Mouse (Mus musculus) spleen, postnatal 10 days (tissue): Measurements from ENCODE around the gene Myo1b.
A peak's percentile ranks its signal among the peaks of the same experiment; 100 is the strongest.

ENCODE experiments used
- DNase-seq, 2 experiments: peaks; one replicate each; pipeline ENCODE4 v3.0.0; 2021 to 2022; ENCODE audit warnings: low spot score in 2 of 2

Gene Myo1b

DNA sequence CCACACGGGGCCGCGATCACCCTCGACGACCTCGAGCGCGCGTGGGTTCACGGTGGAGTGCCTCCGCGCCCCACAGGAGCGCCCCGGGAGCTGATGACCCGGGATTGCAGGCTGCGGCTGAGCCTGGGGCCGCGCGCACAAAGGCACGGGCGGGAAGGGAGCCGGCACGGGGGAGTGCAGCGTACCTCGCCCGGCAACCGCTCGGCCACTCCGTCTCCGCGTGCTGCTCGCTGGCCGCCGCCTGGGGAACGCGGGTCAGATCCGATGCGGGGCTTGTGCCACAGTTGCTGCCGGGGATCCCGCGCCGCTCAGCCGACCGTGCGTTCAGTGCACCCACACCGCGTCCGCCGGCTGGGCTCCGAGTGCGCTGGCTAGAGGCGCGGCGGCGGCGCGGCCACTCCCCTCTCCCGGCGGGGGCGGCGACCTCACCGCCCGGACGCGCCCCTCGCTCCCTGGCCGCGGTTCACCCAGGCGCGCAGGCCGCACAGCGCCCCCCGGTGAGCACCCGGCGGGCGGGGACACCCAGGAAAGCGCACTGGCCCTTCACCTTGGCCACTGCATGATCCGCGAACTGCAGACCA is at the start of gene Myo1b:
Gene Myo1b (minus strand): TSS at position 496 of the 581 bp plus-strand sequence.
- peak; percentile 16 to 28 for DNase-seq

DNA sequence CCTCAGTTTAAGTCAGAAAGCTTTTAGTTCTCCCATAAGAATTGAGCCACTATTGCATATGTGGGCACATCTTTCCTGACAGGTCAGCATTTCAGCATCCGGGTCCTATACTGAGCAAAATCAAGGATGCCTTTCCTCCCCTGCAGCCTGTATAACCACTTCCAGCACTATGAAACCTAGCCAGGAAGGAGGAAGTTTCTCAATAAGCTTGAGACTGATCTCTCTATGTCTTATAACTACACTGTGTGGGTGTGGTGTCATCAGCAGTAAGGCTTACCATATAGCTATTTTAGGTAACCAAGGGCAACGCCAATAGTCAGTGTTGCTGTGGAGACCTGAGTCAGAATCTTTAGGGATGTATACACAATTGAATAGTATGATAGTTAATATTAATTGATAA is 48.8 kb upstream of the Myo1b start:
- DNase-seq, result no peak

DNA sequence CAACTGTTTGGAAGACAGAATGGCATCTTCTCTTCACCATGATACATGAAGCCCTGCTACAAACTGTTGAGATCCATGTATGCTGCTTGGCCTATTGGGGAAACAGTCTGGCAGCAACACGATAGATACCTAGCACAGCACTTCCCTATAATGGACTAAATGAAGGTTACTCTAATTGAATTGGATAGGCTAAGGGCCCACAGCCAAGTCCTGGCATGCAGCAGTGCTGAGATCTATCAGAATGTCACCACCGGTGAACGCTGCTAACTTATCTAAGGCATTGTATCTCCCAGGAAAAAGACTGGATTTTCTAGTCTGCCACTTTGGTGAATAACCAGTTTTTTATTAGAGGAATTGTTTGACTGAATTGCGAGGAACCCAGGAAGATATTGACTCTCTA is 31.2 kb upstream of the Myo1b start:
- DNase-seq, result no peak

DNA sequence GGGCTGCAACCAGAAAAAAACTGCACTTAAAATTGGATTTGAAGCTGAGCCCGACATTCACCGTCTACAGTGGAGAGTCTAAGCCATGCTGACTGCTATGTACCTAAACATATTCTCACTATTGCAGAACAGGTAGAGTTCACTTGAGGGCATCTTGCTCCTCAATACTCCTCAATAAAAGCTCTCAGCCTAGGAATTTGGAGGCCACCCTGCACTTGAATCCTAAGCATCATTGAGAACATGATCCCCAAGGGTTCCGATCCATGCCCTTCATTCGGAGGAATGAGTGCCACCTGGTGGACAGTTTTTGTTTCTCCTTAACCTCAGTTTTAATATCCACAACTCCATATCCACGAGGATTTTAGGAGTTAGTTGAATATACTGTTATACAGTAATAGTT is 28.9 kb upstream of the Myo1b start:
- DNase-seq, result peak in 1 of 2 experiments; percentile 30

DNA sequence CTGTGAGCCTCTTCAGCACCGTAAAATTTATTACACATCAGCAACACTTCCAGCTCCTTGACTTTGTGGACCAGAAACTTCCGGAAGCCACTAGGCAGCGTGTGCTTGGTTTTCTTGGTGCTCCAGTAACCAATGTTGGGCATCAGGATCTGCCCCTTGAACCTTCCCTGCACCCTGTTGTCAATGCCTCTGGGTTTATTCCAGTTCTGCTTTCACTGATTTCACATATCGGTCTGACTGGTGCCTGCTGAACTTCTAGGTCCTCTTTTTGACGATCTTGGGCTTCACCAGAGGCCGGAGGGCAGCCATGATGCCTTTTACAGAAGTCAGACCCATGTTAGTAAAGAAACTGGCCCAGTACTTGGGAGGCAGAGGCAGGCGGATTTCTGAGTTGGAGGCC is 22.5 kb upstream of the Myo1b start:
- no peak for DNase-seq

DNA sequence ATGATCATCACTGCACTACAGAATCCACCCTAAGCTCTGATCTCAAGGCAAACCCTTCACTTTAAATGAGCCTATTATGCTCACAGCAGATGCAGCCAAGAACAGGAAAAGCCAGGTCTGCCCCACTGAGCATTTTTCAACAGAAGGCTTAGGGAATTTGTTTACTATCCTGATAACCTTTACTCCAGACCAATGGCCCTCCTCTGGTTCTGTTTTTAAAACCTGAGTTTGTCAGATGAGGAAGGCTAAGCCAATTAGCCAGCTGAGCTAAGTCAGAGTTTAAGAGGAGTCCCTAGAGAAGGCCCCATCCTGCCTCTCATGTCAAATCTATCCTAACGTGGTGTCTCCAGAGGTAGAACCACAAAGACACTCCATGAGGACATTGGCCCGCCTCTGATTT is 19.1 kb upstream of the Myo1b start:
- no peak for DNase-seq

DNA sequence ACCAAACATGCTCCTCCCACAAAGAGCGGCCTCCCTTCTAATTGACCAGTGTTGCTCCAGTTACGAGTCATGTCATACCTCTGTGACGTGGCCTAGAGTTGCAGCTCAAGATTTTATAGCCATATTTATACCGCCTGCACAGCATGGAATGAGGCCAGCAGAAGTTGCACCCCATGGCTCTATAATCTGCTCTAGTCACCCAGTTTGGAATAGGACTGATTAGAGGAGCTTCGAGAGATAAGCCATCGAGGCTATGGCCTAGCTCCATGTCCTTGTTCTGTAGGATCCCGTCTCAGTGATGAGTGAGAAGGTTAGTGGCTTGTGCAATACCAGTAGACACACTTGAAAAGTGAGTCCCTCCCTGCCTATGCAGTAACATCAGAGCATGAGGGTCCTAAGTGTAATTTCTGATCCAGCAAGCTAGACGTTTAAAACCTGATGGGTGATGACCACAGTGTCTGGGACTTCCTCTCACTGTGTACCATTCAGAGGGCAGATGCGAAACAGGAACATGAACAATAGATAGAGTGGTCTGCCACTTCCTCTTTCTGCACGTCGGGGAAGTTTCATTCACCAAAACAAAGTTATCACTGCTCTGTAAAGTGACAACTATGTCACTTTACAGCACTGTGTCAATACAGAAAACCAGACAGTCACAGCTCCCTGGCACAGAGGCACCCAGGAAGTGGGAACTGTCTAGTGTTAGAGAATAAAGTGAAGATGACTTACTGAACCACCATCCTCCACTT is 18.5 kb upstream of the Myo1b start:
- peak in 1 of 2 experiments; percentile 25 for DNase-seq

DNA sequence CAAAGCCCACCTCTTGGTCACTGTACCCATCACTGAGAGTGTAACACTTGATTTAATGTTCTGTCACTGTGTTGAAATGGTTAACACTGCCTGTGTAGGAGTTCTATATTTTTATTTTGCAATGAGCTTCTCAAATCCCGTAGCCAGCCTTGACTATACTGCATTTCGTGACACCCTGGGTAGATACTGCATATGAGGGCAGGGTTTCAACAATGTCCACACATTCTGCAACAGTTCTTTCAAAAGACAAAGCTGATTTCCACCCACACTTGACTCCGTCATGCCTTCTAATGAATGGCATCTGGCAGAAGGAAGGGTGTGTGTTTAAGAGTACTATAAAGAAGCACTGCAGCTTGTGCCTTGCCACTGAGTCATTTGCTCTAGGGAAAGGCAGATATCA is 17.0 kb upstream of the Myo1b start:
- no peak for DNase-seq

DNA sequence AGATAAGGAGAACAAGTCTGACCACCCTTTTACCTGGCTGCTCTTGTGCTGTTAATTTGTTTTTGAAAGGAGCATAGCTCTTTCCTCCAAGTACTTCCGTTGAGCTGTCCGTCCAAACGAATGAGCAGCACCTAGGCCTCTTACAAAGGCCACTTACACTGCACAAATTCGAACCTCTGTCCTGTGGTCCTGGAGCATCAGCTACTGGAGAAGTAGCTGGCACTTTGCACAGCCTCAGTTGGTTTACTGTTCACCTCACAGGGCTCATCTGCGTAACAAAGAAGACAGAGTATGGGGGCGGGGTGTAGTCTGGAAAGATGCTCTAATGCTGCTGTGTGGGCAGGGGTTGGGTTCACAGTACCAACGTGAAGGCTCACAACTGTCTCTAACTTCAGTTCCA is 15.7 kb upstream of the Myo1b start:
- no peak for DNase-seq

DNA sequence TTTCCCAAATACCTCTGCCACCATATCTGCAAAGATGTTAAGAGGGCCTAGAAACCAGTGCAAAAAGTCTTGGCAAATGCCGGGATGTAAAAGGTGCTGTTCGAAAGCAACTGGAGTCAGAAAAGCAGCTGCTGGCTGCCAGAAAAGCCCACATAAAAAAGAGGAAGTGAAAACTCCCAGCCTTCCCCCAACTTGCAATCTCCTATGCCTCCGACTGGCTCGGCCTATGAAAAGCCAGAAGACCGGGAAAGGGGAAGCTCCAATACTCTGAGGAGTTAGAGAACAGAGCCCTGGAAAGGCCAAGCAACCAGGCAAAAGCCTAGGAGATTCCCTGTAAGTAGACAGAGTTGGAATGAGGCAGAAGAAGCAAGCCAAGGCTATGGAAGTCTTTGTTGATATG is 14.7 kb upstream of the Myo1b start:
- peak in 1 of 2 experiments; percentile 23 for DNase-seq

DNA sequence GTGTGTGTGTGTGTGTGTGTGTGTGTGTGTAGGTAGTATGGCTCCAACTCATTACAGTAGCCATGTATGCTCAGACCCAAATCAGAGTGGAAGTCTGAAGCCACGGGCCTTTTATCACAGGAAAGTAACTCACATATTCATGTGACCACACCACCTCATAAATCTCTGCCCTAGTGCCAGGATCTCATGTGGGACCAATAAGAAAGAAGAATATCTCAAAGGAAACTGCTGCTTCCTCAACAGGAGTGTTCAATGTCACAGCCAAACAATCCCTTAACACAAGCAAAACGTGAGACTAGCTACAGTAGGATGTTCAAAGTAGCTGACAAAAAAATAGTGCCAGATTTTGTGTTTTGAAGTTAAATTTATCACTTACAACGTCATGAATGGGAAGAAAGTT is 13.7 kb upstream of the Myo1b start:
- DNase-seq, result no peak

DNA sequence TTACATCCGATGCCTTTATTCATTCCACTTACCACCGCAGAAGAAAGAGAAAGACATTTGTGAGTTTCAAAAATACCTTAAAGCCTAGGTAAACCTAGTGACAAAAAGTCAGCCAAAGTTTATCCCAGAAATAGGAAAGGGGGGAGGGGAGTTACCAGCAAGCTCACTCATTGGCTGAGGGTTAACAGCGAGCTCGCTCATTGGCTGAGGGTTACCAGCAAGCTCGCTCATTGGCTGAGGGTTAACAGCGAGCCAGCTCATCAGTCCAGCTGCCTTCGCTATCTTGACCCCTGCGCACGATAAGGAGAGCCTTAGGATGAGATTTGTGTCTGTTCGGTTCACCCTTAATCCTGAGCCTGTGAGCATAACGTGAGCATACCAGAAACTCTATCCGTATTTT is 6.9 kb upstream of the Myo1b start:
- DNase-seq, result no peak

DNA sequence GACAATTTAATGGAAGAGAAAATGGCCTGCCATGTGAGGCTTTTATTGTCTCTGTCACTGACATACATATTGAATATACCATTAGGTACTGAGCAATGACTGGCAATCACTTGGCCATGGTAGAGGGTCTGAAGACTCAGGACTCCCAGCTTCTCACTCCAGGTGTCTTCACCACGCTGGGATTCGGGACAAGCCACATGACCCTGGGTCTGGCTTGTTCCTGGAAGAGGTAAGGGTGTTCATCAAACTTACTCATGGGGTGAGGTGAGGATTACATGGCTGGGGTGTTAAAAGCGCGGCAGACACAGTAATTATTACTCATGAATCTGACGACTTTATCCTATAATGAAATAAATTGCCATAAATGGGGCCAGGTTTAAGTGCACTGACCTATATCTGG is 405 bp upstream of the Myo1b start:
- no peak for DNase-seq

DNA sequence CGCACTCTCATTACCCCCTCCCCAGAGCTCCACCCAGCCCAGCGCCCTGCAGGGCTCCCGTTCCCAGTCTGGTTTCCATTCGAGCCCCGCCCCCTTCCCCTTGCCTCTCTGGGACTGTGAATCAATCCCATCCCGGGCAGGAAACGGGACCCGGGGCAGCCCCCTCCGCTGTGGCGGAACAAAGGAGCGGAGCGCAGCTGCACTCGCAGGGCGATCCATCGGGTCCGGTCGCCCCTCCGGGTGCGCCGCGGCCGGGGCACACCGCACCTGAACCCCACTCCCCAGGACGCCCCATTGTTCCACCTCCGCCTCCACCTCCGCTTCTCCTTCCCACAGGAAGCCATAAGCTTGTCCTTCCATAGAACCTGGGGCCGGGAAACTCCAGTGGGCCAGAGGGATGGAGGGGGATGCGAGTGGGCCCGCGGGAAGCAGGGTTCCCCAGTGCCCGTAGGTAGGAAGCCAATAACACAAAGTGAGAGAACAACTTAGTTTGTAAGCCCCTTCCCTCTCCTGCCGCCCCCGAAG is 758 bp downstream of the Myo1b start:
- peak; percentile 5 to 40 for DNase-seq

DNA sequence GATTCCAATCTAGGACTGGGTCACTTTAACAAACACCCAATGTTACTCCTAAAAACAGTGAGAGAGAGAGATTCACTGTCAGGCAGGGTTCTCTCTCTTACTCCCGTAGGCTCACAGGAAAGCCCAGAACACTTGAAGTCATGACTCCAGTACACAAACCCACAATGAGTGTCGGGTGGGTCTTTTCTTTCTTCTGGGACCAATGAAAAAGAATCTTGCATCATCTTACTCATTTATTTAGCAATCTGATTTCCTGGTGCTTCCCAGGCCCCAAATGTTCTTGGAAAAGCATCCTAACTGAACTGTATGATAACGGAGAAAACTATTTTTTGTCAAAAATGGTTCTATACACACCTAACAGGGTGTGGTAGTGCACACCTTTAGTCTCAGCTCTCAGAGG is 1.8 kb downstream of the Myo1b start:
- DNase-seq, result no peak

DNA sequence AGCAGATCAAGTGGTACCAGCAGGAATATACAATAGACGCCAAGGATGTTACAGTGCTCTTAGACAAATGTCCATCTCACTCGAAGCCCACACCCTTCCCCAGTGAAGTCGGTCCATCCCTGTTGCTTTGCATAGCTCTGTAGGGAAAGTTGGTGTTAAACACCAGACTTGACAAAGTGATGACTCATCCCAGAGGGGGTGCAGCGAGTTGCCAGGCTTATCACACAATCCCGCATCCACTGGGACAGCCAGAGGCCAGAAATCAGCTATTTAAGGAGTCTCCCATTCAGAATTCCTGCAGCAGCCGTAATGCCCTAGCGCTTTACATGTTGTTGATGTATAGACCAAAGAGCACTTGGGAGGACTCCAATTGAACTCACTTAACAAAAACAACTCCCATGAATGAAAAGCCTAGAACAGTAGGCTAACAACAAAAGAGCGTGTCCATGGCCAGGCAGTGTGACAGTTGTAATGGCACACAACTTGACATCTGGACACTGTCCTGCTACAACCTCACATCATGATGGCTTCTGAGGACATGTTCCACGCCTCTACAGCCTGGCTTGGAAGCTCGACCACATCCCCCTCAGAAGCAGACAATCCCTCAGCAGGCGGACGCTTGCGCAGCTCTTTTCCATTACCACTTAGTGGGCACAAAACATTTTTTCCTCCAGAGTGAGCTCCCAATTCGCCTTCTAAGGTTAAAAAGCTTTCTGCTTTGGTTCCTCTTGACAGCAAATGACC is 2.6 kb downstream of the Myo1b start:
- no peak for DNase-seq

DNA sequence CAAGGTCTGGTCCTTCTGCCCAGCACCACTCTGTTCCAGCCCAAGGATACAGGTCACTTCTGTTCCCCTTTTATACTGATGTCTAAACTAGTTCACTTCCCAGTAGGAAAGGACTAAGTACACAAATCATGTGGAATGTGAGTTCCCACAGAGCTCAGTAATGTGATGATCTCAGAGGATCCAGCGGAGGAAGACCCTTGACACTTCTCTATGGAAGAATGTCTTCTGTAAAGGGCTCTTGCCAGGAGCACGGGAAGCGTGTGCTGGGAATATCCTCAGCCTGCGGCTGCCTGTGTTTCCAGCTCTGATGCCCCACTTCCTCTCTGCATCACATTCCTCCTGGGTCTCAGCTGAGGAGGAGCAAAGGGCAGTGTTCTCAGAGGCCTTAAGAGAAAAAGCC is 4.5 kb downstream of the Myo1b start:
- DNase-seq, result no peak

DNA sequence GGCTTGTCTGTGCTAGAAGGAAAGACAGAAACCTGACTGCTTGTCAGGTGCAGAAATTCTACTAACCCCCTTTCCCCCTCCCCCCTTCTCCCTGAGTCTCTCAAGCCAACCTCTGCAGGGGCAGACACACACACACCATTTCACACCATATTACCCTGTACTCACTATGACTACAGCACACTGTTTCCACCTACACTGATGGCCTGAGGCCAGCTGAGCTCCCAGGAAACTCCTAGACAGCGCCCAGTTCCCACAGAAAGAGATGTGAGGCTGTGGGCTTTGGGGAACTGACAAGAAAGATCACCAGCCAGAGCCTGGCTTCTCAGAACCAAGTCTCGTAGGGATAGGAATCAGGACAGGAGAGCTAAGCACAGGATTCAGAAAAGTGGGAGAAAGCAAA is 6.7 kb downstream of the Myo1b start:
- no peak for DNase-seq

DNA sequence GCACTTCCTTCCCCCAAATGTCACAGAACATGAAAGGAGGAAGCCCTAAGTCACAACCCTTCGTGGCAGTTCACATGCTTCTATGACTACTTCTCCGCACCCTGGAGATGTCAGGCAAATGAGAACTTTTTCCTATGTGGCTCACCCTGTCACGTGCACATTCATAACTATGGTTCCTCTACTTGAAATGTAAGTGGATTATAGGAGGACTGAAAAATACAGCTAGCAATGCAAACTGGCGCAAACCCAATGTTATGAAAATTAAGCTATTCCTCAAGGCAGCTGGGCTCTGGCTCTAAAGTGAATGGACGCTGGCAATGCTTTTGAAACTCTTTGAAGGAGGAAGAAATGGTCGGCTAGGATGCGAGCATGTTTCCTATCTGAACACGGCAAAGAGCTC is 8.1 kb downstream of the Myo1b start:
- DNase-seq, result no peak

DNA sequence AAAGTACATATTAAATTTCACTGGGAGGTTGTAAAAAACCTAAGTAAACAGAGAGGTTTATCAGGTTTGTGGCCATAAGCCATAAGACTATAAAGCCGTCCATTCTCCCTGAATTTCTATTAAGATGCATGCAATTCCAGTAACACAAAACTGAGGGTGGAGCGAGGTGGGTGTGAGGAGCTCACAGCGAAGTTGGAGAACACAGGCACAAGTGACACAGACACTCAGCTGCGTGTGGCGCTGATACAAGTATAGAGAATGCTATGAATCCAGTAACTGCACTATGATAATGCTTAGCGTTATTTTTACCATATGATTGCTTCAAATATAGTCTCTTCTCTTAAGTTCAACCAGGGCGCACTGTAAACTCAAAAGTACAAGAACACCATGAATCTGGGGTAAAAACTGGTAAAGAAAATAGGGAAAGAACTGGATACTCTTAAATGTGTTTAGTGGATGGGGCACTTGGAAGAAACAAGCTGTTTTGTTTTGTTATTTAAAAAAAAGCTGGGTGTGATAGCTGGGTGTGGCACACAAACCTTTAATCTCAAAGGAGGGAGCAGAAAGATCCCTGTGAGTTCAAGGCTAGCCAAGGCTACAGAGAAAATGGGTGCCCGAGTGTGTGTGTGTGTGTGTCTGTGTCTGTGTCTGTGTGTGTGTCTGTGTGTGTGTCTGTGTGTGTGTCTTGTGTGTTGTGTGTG is 9.5 kb downstream of the Myo1b start:
- DNase-seq, result no peak

DNA sequence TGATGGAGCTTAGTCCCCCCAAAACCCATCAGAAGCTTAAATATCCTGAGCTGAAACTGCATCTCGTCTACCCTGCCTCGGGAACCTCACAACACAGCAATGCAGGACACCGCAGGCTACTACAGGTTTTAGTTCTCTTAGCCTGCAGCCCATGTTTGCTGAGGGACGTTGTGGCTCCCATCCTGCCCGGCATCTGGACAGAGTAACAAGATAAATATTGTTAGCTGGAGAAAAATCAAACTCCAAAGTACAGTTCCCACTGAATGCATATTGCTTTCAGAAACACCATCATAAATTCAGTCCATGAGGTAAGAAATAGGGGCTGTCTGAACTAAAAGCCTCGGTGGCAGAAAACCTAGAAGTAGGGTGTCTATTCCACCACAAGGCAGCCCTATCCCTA is 10.8 kb downstream of the Myo1b start:
- DNase-seq, result no peak

DNA sequence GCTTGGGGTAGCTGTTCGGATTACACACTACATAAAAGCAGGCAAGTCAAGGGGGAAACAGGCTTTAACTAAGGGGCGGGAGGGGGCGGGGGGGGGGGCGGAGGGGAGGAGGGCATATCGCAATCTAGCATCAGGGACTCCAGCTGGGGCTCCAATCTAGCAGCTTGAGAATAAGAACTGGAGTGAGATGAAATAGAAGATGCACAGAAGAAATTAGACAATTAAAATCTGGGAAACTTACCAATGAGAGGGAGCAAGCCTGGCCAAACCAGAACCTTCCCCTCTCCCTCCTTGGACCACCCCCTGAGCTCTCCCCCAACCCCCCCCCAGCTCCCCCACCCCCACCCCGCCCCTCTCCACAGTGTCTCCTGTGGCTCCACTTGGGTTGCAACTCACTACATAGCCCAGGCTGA is 18.7 kb downstream of the Myo1b start:
- no peak for DNase-seq
